Mouse (Mus musculus): ENCODE measurements at regions not wholly inside any gene's neighbourhood (a gene's known extent, or its start where the extent isn't known, plus 50 kb on each side); places are given as distances from the start of the nearest gene placed in this dataset.
A peak's percentile ranks its signal among the peaks of the same experiment; 100 is the strongest.

DNA sequence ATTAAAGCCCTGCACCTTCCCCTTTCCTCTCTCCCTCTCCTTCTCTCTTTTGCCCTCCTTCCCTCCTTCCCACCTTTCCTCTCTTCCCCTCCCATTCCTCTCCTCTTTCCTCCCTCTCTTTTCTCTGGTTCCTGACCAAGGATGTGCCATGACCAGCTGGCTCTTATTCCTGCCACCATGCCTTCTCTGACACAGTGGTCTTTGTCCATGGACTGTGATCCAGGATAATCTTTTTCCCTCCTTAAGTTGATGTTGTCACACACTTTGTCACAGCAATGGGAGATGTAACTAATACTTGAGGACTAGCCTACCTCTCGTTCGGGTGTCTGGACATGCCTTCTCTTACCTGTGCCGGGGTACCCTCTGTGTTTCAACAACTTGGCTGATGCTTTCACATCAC is 86.4 kb downstream of the Anapc4 start:
- no peak for DNase-seq

DNA sequence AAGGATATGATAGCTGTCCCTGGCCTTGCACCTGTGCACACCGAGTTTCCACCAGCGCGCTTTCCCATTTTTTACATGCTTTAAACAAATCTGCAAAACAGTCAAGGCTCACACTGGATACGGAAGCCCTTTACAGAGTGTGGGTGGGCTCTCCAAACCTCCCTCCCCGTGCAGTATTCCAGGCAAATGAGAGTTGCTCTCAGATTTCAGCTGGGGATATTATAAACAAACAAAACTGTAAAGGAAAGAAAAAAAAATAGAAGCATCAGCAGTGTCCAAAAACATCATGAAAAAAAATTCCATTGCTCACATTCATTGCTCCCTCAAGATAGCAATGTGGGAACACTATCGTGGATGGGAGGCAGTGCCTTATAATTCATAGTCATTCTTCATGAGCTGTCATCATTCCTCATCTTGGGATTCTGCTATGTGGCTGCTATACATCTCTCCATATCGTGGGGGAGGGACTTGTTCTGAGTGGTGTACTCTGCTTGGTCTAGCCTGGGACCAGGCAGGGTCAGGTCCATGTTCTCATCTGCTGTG is 87.0 kb downstream of the Anapc4 start:
- DNase-seq = no peak

DNA sequence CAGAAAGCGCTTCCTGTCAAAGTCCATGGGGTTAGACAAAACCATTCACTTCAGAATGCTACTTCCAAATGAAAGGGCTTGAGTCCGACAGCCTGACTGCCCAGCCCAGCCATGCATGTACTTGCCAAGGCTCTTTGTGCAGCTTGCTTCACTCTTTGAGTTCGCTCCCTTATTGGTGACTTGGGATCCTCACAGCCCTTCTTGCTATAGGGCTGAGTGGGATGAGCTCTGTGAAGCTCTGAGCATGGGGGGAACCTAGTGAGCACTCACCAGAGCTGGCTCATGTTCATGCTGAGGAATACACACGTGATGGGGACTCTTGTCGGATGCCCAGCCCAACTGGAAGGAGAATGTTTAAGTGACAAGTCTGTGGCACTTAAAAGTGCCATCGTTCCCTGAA is 91.2 kb downstream of the Anapc4 start:
- no peak for DNase-seq

DNA sequence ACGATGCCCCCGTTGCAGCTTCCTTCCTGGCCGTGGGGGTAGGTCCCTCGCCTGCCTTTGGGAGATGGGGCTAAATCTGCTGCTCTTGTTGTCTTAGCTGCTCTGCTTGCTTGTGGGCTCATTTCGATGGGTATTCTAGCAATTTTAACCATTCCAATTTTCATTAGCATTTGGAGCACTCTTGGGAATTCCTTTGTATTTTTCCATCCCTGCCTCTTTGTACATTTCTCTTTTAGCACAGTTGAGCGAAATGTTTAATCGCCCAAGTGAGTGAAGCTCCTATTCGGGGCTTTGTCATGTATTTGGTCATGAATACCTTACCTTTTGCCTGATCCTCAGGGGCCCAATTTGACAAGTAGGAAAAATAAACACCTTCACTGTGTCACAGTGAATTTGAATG is 95.9 kb downstream of the Anapc4 start:
- no peak for DNase-seq

DNA sequence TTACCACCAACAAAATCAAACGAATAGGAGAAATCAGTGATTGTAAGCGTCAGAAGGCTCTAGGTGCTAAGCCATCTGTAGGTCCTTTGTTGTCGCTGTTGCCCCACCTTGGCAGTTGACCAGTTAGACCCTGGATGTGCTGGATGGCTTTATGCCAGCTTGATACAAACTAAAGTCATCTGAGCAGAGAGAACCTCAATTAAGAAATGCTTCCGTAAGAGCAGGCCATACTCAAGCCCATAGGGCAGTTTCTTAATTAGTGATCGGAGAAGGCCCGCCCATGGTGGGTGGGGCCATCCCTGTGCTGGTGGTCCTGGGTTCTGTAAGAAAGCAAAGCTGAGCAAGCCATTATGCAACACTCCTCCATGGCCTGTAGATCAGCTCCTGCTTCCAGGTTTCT is 99.5 kb downstream of the Anapc4 start:
- DNase-seq = no peak

DNA sequence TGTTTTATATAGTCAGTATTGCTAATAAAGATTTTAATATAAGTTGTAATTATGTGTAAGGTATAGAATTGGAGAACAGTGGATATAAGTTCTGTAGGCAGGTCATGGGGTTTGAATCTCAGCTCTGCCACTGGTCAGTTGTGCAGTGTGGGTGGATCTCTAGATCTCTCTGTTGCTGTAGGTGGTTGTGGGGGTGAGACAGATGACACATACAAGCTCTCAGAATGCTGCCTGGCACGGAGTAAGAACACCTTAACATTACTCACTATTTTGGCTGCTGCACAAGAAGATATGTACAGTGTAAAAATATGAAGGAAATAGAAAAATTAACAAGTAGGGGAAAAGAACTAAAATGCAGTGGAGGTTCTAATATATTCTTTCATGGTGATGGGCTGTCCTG is 100.3 kb upstream of the Slc34a2 start:
- peak; percentile 52 for DNase-seq

DNA sequence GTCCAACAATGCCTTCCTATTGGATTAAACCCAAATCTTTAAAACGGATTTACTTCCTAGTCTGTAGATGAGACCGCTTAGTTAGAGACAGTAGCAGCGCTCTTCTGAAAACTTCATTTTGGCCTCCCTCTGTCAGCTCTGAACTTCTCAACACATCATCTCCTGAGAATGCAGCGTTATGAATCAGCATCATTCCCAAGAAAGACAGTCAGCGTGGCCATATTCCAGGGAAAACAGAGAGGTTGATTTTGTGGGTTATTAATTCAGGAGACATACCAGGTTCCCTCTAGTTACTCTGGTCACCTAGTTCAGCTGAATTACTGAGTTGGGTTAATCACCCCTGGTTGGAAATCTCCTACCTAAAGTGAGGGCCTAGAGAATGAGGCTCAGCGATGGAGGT is 97.9 kb upstream of the Slc34a2 start:
- DNase-seq = no peak

DNA sequence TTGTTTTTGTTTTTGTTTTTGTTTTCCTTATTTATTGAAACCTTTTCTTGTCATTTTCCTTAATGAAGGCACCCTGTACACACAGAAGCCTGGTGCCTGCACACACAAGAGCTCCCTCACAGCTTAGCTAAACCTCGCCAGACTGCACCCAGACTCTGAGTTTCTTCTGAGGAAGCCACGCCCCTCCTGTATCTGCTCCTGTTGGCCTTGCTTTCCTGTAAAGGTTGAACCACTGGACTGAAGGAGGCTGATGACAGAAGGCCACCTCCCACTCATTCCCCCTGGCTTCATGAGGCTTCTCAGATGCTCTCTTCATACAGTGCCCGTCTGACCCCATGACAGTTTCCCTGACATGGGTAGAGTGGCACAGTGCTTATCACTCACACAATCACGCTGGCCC is 97.2 kb upstream of the Slc34a2 start:
- no peak for DNase-seq

DNA sequence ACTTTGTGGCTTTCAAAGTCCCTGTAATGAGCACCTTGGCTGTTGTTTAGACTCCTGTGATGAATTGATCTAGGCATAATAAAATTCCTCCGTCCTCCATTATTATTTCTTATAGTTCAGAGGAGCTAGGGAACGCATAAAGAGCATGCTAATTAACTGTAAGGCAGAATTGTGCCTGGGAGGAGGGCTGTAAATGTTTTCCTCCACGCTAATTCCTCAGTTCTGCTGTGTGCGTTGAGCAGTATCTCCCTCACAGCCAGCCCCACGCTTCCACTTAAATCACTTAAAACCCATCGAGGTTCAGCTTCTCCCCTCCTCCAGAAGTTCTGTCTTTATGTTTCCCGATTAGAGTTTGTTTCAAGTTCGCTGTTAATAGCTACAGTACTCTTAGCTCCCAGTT is 84.0 kb upstream of the Slc34a2 start:
- DNase-seq = no peak

DNA sequence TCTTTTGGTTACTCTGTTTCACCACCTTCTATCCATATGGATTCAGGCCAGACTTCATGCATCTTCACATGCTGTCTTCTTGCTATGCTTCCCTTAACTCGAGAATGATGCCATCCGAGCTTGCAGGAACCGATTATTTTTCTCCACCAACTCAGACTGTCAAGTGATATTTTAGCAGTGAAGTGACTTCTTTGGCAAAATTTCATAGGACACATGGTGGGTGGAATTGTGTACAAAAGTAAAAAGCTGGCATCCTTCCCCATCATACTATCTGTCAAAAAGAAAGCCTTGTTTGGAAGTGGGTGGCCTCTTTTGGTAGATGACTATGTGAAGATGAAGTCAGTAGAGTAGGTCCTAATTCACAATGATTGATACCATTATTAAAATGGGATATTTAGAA is 83.2 kb upstream of the Slc34a2 start:
- DNase-seq = peak; percentile 44

DNA sequence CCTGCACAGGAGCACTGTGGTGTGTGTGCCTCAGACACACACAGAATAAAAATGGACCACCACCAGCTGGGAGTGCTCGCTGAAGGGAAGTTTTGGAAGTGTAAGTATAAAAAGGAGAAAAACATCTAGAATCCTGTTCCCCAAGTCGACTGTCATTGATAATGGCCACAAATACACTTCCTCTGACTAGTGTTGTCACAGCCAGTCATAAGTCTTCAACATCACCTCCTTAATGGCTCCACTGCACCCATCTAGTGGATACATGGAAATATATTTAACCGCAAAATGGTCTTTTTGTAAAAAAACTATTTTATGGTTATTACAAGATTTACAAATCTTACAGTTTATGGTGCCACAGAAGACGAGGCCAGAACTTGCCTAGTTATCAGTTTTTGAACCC is 73.7 kb upstream of the Slc34a2 start:
- no peak for DNase-seq

DNA sequence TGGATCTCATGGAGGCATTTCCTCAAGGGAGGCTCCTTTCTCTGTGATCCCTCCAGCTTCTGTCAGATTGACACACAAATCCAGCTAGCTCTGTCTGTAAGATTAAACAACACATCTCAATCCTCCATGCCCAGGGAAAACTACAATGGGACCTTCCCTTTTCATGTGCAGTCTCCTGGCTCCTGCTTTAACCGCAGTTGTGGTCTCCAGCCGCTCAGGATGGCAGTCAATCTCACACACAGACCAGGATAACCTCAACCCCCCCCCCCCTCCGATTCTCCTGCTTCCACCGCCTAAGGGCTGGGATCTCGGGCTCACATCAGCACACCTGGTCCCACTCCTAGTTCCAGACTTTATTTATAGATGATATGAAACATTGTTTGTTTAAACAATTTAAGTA is 66.1 kb upstream of the Slc34a2 start:
- DNase-seq = no peak

DNA sequence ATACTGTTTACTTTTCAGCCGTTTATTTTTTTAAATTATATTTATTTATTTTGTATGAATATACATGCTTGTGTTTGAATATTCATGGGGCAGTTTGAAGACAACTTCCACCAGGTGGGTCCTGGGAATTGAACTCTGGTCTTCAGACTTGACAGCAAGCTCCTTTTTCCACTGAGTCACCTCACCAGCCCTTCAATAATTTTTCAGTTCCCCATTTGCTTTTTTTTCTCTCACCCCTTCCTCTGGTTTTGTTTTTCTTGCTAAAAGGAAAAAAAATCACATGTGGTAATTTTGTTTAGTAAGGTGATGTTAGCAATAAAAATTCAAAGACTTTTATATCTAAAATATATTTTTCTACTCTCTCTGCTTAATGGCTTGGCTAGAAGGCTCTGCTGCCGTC is 64.9 kb upstream of the Slc34a2 start:
- no peak for DNase-seq

DNA sequence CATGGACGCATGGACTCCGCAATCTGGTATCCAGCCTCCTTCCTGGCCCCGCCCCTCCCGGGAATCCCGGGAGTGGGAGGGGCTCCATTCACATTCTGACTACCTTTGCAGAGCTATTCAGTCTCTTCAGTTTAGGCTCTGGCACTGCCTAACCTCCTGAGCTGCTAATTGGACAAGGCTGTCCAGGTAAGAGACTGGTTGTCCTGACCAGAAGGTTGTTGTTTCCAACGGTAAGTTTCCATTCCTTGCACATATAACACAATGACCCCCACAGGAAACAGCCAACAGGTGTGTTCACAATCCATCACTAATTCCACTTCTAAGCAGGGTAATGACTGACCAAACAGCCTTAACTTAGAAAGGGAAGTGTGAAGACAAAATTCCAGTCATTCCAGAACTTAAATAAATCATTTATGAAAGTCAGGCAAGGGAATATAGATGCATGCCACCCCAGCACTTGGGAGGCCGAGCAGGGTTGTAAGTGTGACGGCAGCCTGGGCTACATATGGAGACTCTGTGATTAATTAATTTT is 62.3 kb upstream of the Slc34a2 start:
- DNase-seq = no peak

DNA sequence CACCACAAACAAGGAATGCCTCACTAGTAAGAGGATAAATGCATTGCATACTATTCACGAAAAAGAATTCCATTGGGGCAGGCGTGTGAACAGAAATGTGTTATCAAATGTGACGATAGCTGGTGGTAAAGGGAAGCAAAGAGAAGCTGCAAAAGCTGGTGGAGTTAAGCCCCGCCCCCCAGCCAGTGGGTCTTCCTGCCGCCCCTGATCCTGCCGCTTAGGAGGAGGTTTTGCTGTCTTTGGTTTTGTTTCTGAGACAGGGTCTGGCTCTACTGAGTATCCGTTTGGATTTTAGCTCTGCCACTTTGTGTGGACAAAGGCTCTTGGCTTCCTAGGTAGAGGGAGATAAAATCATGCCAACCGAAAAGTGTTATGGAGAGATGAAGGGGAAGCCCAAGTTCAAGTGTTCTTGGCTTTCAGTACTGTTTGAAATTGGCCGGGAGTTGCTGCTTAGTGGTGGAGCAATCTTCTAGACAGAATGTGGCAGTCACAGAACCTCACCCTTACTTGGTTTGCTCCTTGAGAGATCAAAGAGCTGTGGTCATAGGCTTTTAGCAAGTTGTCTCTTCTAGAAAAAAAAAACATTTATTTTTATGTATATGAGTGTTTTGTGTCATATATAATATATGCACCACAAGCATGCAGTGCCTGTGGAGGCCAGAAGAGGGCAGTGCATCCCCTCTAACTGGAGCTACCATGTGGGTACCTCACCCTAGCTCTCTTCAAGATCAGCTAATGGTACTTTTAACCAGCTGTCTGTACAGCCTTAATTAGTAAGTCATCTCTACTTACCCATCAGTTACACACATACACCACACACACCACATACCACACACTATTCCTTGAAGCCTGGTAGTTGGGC is 59.8 kb upstream of the Slc34a2 start:
- DNase-seq = no peak

DNA sequence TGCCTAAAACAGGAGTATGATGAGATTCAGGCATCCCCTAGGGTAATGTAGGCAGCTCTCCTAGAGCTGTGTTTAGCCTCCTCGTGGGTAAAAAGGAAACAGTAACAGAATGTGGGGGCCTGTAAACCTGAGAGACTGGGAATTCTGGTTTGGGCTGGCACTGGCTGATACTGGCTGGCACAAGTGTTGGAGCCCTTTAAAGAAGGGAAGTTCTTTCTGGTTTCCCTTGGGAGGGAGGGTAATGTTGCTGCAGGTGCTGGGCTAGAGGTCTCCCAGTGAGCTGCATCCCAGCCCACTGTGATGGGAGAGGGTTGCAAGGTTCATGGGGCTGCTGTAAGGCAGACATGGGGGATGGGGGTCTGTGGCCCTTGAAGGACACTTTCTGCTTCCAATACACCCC is 58.4 kb upstream of the Slc34a2 start:
- DNase-seq = no peak

DNA sequence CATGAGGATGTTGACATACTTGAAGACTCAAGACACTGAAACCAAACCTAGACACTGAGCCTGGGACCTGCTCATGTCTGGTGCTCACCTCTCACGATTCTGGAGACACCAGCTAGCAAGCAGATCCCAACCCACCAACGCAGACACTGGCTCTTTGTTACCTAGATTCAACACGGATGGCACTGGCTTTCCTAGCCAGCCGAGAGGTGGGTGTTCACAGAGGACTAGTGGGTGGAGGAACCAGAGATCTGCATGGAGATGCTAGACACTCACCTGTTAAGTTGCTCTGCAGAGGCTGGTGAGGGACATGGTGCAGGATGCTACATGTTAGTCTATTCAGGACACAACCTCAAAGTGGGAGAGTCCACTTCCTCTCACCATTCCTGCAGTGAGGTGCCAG is 55.8 kb upstream of the Slc34a2 start:
- DNase-seq = no peak

DNA sequence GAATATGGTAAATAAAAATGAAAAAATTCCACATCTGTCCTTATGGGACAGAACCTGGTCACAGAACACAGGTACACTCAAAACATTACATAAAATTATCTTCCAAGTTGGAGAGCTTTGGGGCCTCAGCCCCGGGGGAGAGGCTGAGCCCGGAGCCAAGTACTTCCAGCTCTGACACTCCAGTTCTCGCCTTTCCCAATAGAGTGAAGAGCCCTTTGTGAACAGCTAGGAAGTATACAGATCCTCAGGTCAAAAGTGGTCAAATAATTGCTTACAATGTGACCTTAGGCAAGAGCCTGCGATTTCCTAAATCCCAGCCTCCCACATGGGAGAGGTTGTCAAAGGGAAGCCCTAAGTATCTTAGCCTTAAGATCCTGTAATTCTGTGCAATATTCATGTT is 55.1 kb upstream of the Slc34a2 start:
- no peak for DNase-seq

Measured in right cerebral cortex, adult 18-20 months (tissue).